Mouse (Mus musculus): ENCODE data around the gene Cd80.

- TF ChIP-seq POLR2A (IDR thresholded peaks at IDR 0.05; ENCODE audit: low read depth, low read length) (no peak), CTCF (IDR thresholded peaks at IDR 0.05; ENCODE audit: extremely low read depth, insufficient read length, insufficient replicate concordance, low read depth, low read length) (no peak)
These were observed 47.8 kb upstream of the Cd80 start for GRCm38 (mm10) chr16:38407584-38407983.

All from small intestine, adult 2 months (tissue).